Comparison of ENCODE assay signal across 22 mouse cellular contexts in genomic region chr3:85793166-85793565, GRCm38 (mm10). TPM values are rescaled to one million over a fixed set of nuclear protein-coding genes. Genes with fewer than 3 reads are reported as not detected.
DNase-seq lines count a peak whose midpoint lies in the region; ATAC-seq lines count a peak whose summit lies in the region.
"Had no signal": no experiment of that assay in that cellular context is flagged by ENCODE, and none has a peak within 500 bp of the region (broad histone marks: within the 10 kb centered on the region; RNA-seq: fewer than 3 reads in every experiment).

No protein-coding gene starts in this region.

- ATAC-seq in megakaryocyte progenitor cell, adult 5-6 weeks (replicated peaks; ENCODE audit: poor library complexity), result peak; percentile 60
- ATAC-seq: activated CD4-positive, CD25-positive, alpha-beta regulatory T cell, adult 4 months; CD4-positive, CD25-positive, alpha-beta regulatory T cell, adult 4 months; forebrain, embryonic 14.5 days; forebrain, embryonic 16.5 days; Patski had no signal

- DNase-seq in 416B (ENCODE audit: low read depth) (peak; percentile 36), NIH3T3 (ENCODE audit: low read depth) (peak; percentile 34)
- DNase-seq in gonadal fat pad, adult 2 months (ENCODE audit: low read depth), result peak; percentile 65
- no peak for DNase-seq in layer of hippocampus, postnatal 36 days
- DNase-seq in Muller cell, postnatal 12 days (ENCODE audit: inconsistent ontology term), result no peak
- DNase-seq in spleen, adult 18-20 months, result no peak
- DNase-seq: adrenal gland, adult 8-10 months; adrenal gland, postnatal 14 days; adrenal gland, postnatal 36 days; B cell, adult 2 months; cerebellum, adult 11-12 months; cerebellum, adult 2 months; cerebellum, adult 9-10 months; cerebellum, postnatal 10 days; cerebellum, postnatal 25 days had no signal

RNA-seq across cellular contexts. Expression of gene Fam160a1, which starts 23.9 kb away (rescaled TPM):
- polyA plus RNA-seq in gonadal fat pad, adult 2 months (2012; rRNA removed), result 14.4 and 15.6 TPM in 2 replicates
- not detected in 2 replicates for total RNA-seq in megakaryocyte progenitor cell, adult 5-6 weeks (2015)
- total RNA-seq in megakaryocyte progenitor cell, adult 5-6 weeks (2017), result not detected in 2 replicates
- 10 to 100 TPM; 11.1 to 15.5 TPM for total RNA-seq in layer of hippocampus, postnatal 36 days (2021)
- polyA plus RNA-seq: G1E had no signal

Comparison
In these comparisons a context has a peak if more than half of its experiments do, and no peak if none do; other contexts are left out.
1. DNase-seq: peak in 416B (single experiment), NIH3T3 (single experiment) and gonadal fat pad, adult 2 months (single experiment); none in layer of hippocampus, postnatal 36 days (0 of 2), Muller cell, postnatal 12 days (single experiment) and spleen, adult 18-20 months (0 of 2).
2. RNA of gene Fam160a1, which starts 23.9 kb away (total RNA-seq): 11.1 to 15.5 TPM in layer of hippocampus, postnatal 36 days; not detected in megakaryocyte progenitor cell, adult 5-6 weeks; every median in the first group is over 10 times any median in the second.